Mouse (Mus musculus) left cerebral cortex, adult 2 months (tissue): ENCODE measurements around the gene Xpo4. TPM values are rescaled to one million over a fixed set of nuclear protein-coding genes. Genes with fewer than 3 reads are reported as not detected.

Source experiments
- DNase-seq, 2 experiments: peaks; one replicate each; pipeline ENCODE4 v3.0.0; 2021 to 2022; ENCODE audit warnings: low spot score in 2 of 2, mixed read lengths in 1 of 2; ENCODE audit errors: extremely low spot score in 1 of 2
- H3K27ac ChIP-seq: fragments of 200-600 bp; 2 replicates; pipeline ENCODE4 v1.8.1; 2022
- H3K4me3 ChIP-seq: fragments of 200-600 bp; 2 replicates; pipeline ENCODE4 v1.8.1; 2022
- CTCF ChIP-seq: fragments of 200-600 bp; IDR thresholded peaks from 2 replicates; pipeline ENCODE4 v1.8.1; 2022; ENCODE audit warnings: antibody characterized with exemption, mild to moderate bottlenecking, moderate library complexity
- intact Hi-C: fragments of 180-260 bp; cut with DNase I; formaldehyde crosslinking; loops from one replicate; pipeline ENCODE4 v1.15.1; 2025
- total RNA-seq, 2 experiments: library from RNA; stranded (reverse); gene quantifications; 2 replicates each; pipeline ENCODE4 v1.2.3; 2021

Xpo4 gene
- total RNA-seq, 2 experiments from 2014 or later: 14.2 to 14.6 TPM

GRCm38 (mm10) chr14:57591830-57592229, 73.4 kb downstream of the Xpo4 start:
- intact Hi-C loops: no loop called here
- H3K4me3 ChIP-seq: no peak overlapping the region
- DNase-seq: no peak
- no peak overlapping the region for H3K27ac ChIP-seq
- no peak for TF ChIP-seq CTCF

- Histone ChIP-seq H3K4me3 (no peak overlapping the region), H3K27ac (no peak overlapping the region)
- TF ChIP-seq CTCF: no peak
- DNase-seq: no peak
- intact Hi-C loops: no loop called here
These were observed 88.7 kb downstream of the Xpo4 start for GRCm38 (mm10) chr14:57576364-57577060.

- intact Hi-C loops: no loop called here
- H3K27ac ChIP-seq: no peak overlapping the region
- H3K4me3 ChIP-seq: no peak overlapping the region
- DNase-seq: no peak
- TF ChIP-seq CTCF: no peak
These were observed 90.2 kb downstream of the Xpo4 start for GRCm38 (mm10) chr14:57574792-57575587.

- intact Hi-C loops: loop anchor here (2.0 kb wide), 1 partner anchor 37 kb away; no protein-coding TSS in a partner anchor
- DNase-seq: peak; percentile 96 to 98
These were observed 93.8 kb downstream of the Xpo4 start, which contains the start of gene Eef1akmt1 for GRCm38 (mm10) chr14:57571155-57572133. Gene Eef1akmt1, minus strand, starts transcription at chr14:57571612.

GRCm38 (mm10) chr14:57565626-57566025, 99.6 kb downstream of the Xpo4 start:
- Histone ChIP-seq H3K4me3 (no peak overlapping the region), H3K27ac (no peak overlapping the region)
- TF ChIP-seq CTCF: no peak
- intact Hi-C loops: no loop called here
- no peak for DNase-seq

More at GRCm38 (mm10) chr14:57571155-57572133, 93.8 kb downstream of the Xpo4 start, which contains the start of gene Eef1akmt1:
- H3K4me3 ChIP-seq: peak within 1 kb of the TSS; percentile 77
- peak within 1 kb of the TSS; percentile 93 for H3K27ac ChIP-seq
- TF ChIP-seq CTCF: no peak

GRCm38 (mm10) chr14:57556922-57557321, 108.3 kb downstream of the Xpo4 start:
- intact Hi-C loops: no loop called here
- TF ChIP-seq CTCF: no peak
- no peak for DNase-seq
- Histone ChIP-seq H3K4me3 (no peak overlapping the region), H3K27ac (no peak overlapping the region)

- no peak for DNase-seq
- intact Hi-C loops: no loop called here
- Histone ChIP-seq H3K4me3 (no peak overlapping the region), H3K27ac (no peak overlapping the region)
- no peak for TF ChIP-seq CTCF
These were observed 109.7 kb downstream of the Xpo4 start for GRCm38 (mm10) chr14:57555471-57556070.

GRCm38 (mm10) chr14:57554434-57554833, 110.8 kb downstream of the Xpo4 start:
- intact Hi-C loops: no loop called here
- no peak overlapping the region for H3K4me3 ChIP-seq
- H3K27ac ChIP-seq: no peak overlapping the region
- no peak for DNase-seq
- no peak for TF ChIP-seq CTCF

- intact Hi-C loops: no loop called here
- no peak for TF ChIP-seq CTCF
- Histone ChIP-seq H3K4me3 (no peak overlapping the region), H3K27ac (no peak overlapping the region)
- DNase-seq: no peak
These were observed 112.3 kb downstream of the Xpo4 start for GRCm38 (mm10) chr14:57552945-57553344.

- H3K27ac ChIP-seq: no peak overlapping the region
- TF ChIP-seq CTCF: no peak
- no peak for DNase-seq
- H3K4me3 ChIP-seq: no peak overlapping the region
- intact Hi-C loops: no loop called here
These were observed 118.2 kb downstream of the Xpo4 start for GRCm38 (mm10) chr14:57547062-57547461.

- no peak overlapping the region for H3K4me3 ChIP-seq
- no peak for DNase-seq
- intact Hi-C loops: no loop called here
- no peak overlapping the region for H3K27ac ChIP-seq
- TF ChIP-seq CTCF: no peak
These were observed 118.6 kb downstream of the Xpo4 start for GRCm38 (mm10) chr14:57546557-57547021.
